Mouse (Mus musculus): ENCODE data around the gene Psmb4.
"Not testable (repeated sequence)": the region's sequence is repeated elsewhere in the genome, so short reads cannot be mapped to it uniquely, and the experiment has no call there.

Gene Psmb4

GRCm38 (mm10) chr3:94886316-94887224 lies at the start of gene Psmb4:
Gene Psmb4, minus strand, starts transcription at chr3:94886961.
- peak; percentile 91 for DNase-seq (ENCODE audit: low spot score)

GRCm38 (mm10) chr3:94936147-94936546 lies 49.4 kb upstream of the Psmb4 start:
- not testable (repeated sequence) for DNase-seq (ENCODE audit: low spot score)

DNA sequence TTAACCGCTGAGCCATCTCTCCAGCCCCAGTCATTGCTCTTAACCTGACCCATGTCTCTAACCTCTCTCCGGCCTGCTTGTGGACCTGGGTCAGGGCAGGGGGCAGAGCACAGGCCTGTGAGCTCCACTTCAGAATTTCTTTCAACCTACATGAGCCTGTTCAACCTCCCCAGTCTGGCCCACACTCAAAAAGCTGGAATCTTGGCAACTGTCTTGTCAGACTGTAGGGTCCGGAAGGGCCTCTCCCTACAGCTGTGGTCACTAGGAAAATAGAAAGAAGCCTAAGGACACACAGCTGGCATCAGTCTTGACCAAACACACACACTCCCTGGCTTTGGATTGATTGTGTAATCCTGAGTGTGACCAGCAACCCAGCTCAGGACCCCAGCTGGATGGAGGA lies 48.6 kb upstream of the Psmb4 start:
- peak; percentile 77 for DNase-seq (ENCODE audit: low spot score)

- not testable (repeated sequence) for DNase-seq (ENCODE audit: low spot score)
Measured at GRCm38 (mm10) chr3:94934564-94934963, 47.8 kb upstream of the Psmb4 start.

DNA sequence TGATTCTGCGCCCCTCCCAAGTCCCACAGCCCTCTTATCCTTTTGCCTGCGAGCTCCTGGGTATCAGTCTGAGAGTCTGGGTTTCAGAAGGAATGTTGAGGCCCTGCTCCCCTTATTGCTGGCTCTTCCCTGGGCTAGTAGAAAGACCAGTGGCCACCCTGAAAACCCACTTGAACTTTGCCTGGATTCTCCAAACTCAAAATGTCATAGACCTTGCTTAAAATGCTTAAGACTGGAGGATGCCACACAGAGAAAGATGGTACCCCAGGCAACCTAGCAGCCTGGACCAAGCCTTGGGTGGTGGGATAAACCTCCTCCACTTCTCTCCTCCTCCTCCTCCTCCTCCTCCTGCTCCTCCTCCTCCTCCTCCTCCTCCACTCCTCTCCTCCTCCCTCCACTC lies 46.8 kb upstream of the Psmb4 start:
- DNase-seq (ENCODE audit: low spot score), result not testable (repeated sequence)

GRCm38 (mm10) chr3:94932809-94933564 lies 46.2 kb upstream of the Psmb4 start, which contains the start of gene Selenbp1:
Gene Selenbp1, plus strand, starts transcription at chr3:94933056.
- peak; percentile 93 for DNase-seq (ENCODE audit: low spot score)

DNA sequence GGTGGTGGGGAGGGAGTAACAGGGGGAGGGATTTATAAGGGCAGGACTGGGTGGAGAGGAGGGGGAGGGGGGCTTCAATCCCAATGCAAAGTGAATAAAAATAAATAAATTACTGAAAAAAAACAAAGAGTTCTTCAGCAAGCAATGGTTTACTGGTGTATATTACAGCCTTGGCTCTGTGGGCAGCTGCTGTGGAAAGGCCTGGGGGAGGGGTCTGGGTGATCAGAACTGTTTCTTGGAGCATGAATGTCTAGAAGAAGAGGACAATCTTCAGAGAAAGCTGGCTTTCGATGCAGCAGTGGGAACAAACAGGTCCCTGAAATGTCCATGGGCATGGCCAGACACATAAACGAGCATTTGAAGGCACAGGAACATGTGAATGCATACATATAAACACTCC lies 45.5 kb upstream of the Psmb4 start:
- DNase-seq (ENCODE audit: low spot score), result not testable (repeated sequence)

GRCm38 (mm10) chr3:94931427-94932082 lies 44.8 kb upstream of the Psmb4 start:
- not testable (repeated sequence) for DNase-seq (ENCODE audit: low spot score)

GRCm38 (mm10) chr3:94930386-94931266 lies 43.9 kb upstream of the Psmb4 start:
- peak; percentile 42 for DNase-seq (ENCODE audit: low spot score)

DNA sequence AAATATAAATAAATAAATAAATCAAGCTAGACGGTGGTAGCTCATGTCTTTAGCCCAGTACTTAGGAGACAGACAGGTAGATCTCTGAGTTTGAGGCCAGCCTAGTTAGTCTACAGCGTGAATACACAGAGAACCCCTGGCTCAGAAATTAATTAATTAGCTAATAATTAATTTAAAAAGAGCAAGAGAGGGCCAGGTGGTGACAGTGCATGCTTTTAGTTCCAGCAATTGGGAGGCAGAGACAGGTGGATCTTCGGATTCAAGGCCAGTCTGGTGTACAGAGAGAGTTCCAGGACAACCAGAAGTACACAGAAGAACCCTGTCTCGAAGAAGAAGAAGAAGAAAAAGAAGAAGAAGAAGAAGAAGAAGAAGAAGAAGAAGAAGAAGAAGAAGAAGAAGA lies 42.2 kb upstream of the Psmb4 start:
- not testable (repeated sequence) for DNase-seq (ENCODE audit: low spot score)

DNA sequence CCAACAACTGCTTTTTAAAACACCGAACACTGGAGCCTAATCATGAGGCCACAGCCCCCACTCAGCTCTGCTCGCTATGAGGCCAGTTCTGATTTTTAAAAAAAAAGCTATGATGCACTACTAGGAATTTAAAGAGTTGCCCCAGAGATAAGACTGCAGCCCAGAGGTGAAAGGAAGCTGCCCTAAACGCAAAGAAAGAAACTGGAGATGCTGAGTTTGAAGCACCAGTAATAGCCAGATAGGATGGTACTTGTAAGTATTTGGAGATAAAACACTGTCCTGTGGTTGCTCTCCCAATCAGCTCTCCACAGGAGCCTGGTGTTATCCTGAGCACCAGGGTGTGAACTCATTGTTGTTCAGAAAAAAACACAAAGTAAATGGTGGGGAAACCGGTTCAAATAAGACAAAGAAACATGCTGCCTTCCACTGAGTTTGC lies 39.6 kb upstream of the Psmb4 start:
- not testable (repeated sequence) for DNase-seq (ENCODE audit: low spot score)

DNA sequence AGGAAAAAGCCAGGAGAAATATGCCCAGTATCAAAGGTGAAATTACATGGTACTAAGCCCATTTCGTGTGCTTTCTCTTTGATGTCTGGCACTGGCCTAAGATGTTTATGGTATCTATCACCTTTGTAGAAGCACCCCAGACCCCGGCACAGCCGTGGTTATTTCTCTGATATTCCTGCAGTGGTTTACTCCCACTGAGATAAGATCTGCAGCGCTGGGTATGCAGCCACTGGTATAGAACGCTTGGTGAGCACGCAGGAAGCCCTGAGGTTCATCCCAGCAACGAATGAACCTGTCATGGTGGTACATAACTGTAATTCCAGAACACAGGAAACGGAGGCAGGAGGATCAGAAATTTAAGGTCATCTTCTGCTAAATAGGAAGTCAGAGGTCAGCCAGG lies 37.9 kb upstream of the Psmb4 start:
- DNase-seq (ENCODE audit: low spot score), result no peak

- DNase-seq (ENCODE audit: low spot score), result no peak
Measured at GRCm38 (mm10) chr3:94922333-94922732, 35.6 kb upstream of the Psmb4 start.

GRCm38 (mm10) chr3:94921104-94921503 lies 34.3 kb upstream of the Psmb4 start:
- DNase-seq (ENCODE audit: low spot score), result no peak

DNA sequence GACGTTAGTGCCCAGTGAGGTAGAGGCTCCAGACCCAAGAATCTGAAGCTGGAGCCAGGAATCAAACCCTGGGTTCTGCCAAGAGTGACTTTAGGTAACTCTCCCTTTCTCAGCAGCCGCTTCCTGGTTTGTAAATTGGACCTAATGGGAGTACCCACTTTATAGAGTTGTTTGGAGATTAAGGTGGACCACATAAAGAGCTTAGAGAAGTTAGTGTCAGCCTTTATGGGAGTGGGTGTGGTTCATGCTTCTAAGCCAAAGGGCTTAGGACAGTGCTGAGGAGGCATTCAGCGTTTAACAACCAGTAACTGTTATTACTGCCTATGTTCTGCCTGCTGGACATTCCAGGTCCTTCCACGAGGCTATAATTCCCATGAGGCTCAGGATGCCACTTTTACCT lies 32.1 kb upstream of the Psmb4 start:
- no peak for DNase-seq (ENCODE audit: low spot score)

GRCm38 (mm10) chr3:94917816-94918361 lies 31.1 kb upstream of the Psmb4 start:
- peak; percentile 83 for DNase-seq (ENCODE audit: low spot score)

- peak; percentile 66 for DNase-seq (ENCODE audit: low spot score)
Measured at GRCm38 (mm10) chr3:94915903-94916741, 29.4 kb upstream of the Psmb4 start.

DNA sequence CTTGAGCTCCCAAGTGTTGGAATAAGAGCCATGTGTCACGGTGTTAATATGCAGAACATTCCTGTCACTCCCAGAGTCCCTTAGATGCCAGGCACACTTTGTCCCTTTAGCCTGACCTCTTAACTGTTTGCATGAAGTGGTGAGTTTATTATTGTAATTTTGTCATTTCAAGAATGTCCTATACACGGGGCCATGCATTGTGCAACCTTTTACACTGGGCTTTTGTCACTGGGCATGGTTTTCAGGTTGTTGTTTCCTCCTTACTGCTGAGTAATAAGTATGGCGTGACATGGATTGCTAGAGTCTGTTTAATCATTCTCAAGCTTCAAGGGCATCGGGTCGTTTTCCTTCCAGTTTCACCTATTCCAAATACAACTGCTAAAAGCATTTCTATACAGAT lies 27.0 kb upstream of the Psmb4 start:
- DNase-seq (ENCODE audit: low spot score), result peak; percentile 83

DNA sequence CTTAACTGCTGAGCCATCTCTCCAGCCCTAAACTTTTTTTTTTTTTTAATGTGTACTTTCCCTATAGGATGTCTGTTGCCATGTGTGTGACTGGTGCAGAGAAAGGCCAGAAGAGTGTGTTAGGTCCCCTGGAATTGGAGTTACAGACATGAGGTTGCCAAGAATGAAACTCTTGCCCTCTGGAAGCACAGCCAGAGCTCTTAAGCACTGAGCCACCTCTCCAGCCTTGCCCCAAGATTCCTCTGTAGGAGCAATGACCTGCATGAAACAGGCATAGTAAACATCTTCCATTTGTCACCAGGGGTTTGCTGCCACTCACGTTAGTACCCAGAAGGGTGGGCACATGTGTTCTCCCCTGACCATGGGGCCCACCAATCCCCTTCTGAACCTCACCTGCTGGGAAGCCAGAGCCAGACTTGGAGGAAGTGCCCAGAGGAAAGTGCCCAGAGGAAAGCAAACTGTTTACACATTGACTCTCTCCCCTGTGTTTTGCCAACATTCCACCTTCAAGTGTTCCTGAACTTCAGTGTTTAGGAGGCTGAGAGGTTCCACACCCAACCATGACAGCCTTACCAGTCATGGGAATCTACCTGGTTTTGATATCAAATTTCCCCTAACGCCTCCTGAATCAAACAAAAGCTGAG lies 24.4 kb upstream of the Psmb4 start:
- peak; percentile 88 for DNase-seq (ENCODE audit: low spot score)

DNA sequence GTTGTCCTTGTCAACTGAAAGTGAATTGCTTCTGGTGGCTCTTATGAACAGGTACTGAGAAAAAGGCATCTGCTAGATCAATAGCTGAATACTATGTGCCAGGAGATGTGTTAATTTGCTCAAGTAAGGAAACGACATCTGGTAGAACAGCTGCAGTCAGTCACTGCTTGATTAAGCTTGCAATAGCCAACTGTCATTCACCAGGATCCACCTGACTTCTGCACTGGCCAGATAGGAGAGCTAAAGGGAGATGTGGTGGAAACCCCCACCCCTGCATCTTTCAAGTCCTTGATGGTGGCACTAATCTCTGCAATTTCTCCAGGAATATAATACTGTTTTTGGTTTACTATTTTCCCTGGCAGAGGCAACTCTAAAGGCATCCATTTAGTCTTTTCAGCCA lies 19.7 kb upstream of the Psmb4 start:
- DNase-seq (ENCODE audit: low spot score), result no peak
